Mouse (Mus musculus) olfactory bulb, adult 2 months (tissue): ENCODE measurements around the gene Cd3d.

Source experiments
- CTCF ChIP-seq: fragments of 200-500 bp; IDR thresholded peaks from 2 replicates; pipeline ENCODE4 v1.5.1; 2012; ENCODE audit warnings: low read depth, mild to moderate bottlenecking, low read length, moderate library complexity; ENCODE audit not compliant: insufficient read depth
- POLR2A ChIP-seq: fragments of 200-500 bp; IDR thresholded peaks from 2 replicates; pipeline ENCODE4 v1.6.1; 2012; ENCODE audit warnings: mild to moderate bottlenecking, low read depth, low read length, moderate library complexity; ENCODE audit not compliant: insufficient read depth

DNA sequence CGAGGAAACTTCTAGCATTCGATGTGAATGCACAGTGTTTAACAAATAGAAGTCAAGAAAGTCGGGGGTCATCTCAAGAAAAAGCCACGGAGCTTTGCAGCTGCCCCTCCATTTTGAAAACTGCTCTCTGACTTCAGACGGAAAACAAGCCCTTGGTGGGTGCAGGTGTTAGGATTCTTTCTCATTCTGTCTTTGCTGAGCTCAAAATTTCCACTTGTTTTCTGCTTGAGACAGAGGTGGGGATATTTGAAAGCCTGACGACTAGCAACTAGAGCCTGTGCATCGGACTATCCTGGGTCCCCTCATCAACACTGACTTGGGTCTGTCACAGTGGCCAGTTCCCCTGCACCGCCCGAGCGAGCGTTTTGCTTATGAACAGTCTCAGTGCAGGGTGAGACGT is 25.8 kb downstream of the Cd3d start:
- TF ChIP-seq CTCF (no peak), POLR2A (no peak)
